Mouse (Mus musculus): ENCODE results near the gene Gm9903. TPM values are rescaled to one million over a fixed set of nuclear protein-coding genes. Genes with fewer than 3 reads are reported as not detected.

The Gm9903 gene
- total and polyA plus RNA-seq, 2 experiments: 0.06 to 0.09 TPM

GRCm38 (mm10) chr5:33593620-33594019 lies 36.1 kb upstream of the Gm9903 start:
- Histone ChIP-seq H3K27ac (replicated peaks; ENCODE audit: insufficient read depth, low read depth, low read length) (no peak overlapping the region), H3K9ac (ENCODE audit: low read depth, low read length) (no peak overlapping the region), H3K36me3 (ENCODE audit: control insufficient read depth, insufficient read depth, low read length) (no peaks in the 10 kb centered on the region), H3K79me2 (ENCODE audit: control insufficient read depth, insufficient read depth, low read length) (no peaks in the 10 kb centered on the region), H3K4me3 (ENCODE audit: insufficient read depth, low read depth, low read length) (no peak overlapping the region), H3K4me1 (ENCODE audit: control insufficient read depth, insufficient read depth, low read length) (no peaks in the 10 kb centered on the region), H3K27me3 (ENCODE audit: control insufficient read depth, insufficient read depth, low read length) (no peaks in the 10 kb centered on the region)
- DNase-seq (ENCODE audit: extremely low read depth, low read depth, low spot score): no peak
- WGBS: 53% methylated on average over 2 of the region's 2 CpGs
- TF ChIP-seq POLR2A (IDR thresholded peaks at IDR 0.05; ENCODE audit: extremely low read depth, insufficient read depth, low read length): no peak
- peak; percentile 54 for TF ChIP-seq CTCF (IDR thresholded peaks at IDR 0.05; ENCODE audit: low read depth, low read length)

DNA sequence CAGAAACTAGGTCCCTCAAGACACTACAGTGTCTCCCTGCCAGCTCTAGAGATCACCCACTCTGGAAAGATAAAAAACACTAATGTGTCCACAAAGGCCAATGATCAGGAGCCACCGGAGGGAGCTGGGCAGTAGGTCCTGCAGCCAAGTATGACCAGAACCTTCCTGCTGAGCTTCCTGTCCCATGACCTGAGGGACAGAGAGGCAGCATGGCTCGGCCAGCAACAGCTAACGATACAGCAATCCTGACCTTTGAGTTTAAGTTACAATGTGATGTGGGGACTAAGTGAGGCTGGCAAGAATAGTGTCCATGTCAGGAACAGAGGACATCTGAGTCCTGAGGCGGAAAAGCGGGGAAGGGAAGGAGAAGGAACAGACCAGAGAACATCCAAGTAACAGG lies 24.4 kb upstream of the Gm9903 start:
- WGBS: 34% methylated on average over 5 of the region's 5 CpGs
- Histone ChIP-seq H3K4me1 (ENCODE audit: control insufficient read depth, insufficient read depth, low read length) (peaks cover 3% of the 10 kb centered on the region; the same call in 1 of the 2 replicates), H3K27ac (replicated peaks; ENCODE audit: insufficient read depth, low read depth, low read length) (no peak overlapping the region), H3K4me3 (ENCODE audit: insufficient read depth, low read depth, low read length) (no peak overlapping the region), H3K36me3 (ENCODE audit: control insufficient read depth, insufficient read depth, low read length) (peaks cover 16% of the 10 kb centered on the region; the same call in 1 of the 2 replicates), H3K9ac (ENCODE audit: low read depth, low read length) (no peak overlapping the region), H3K27me3 (ENCODE audit: control insufficient read depth, insufficient read depth, low read length) (no peaks in the 10 kb centered on the region), H3K79me2 (ENCODE audit: control insufficient read depth, insufficient read depth, low read length) (no peaks in the 10 kb centered on the region)
- TF ChIP-seq CTCF (IDR thresholded peaks at IDR 0.05; ENCODE audit: low read depth, low read length): no peak
- TF ChIP-seq POLR2A (IDR thresholded peaks at IDR 0.05; ENCODE audit: extremely low read depth, insufficient read depth, low read length): no peak
- peak; percentile 79 for DNase-seq (ENCODE audit: extremely low read depth, low read depth, low spot score)

DNA sequence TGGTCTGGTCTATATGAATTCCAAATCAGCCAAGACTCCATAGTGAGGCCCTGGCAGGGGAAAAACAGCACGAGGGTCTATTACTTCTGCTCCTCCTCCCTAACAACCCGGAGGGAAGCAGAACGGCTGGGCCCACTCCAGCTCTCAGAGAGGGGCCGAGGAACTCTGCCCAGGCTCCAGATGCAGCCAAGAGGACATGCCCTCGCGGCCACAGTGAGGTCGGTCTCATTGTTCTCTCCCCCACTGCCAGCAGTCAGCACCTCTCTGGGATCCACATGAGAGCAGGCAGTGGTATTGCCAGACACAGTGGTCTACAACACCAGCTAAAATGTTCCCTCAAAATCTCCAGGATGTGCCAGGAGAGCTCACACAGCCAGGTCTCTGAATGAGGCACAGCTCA lies 23.1 kb upstream of the Gm9903 start:
- 68% methylated on average over 7 of the region's 7 CpGs for WGBS
- DNase-seq (ENCODE audit: extremely low read depth, low read depth, low spot score): no peak
- H3K36me3 ChIP-seq (ENCODE audit: control insufficient read depth, insufficient read depth, low read length): peaks cover 15% of the 10 kb centered on the region; the same call in 1 of the 2 replicates

GRCm38 (mm10) chr5:33607434-33607833 lies 22.3 kb upstream of the Gm9903 start:
- Histone ChIP-seq H3K4me1 (ENCODE audit: control insufficient read depth, insufficient read depth, low read length) (peaks cover 3% of the 10 kb centered on the region; the same call in 1 of the 2 replicates), H3K9ac (ENCODE audit: low read depth, low read length) (no peak overlapping the region), H3K27me3 (ENCODE audit: control insufficient read depth, insufficient read depth, low read length) (no peaks in the 10 kb centered on the region), H3K79me2 (ENCODE audit: control insufficient read depth, insufficient read depth, low read length) (no peaks in the 10 kb centered on the region), H3K4me3 (ENCODE audit: insufficient read depth, low read depth, low read length) (no peak overlapping the region), H3K27ac (replicated peaks; ENCODE audit: insufficient read depth, low read depth, low read length) (no peak overlapping the region), H3K36me3 (ENCODE audit: control insufficient read depth, insufficient read depth, low read length) (peaks cover 16% of the 10 kb centered on the region; the same call in 1 of the 2 replicates)
- WGBS: 97% methylated on average over 15 of the region's 15 CpGs
- no peak for DNase-seq (ENCODE audit: extremely low read depth, low read depth, low spot score)
- TF ChIP-seq POLR2A (IDR thresholded peaks at IDR 0.05; ENCODE audit: extremely low read depth, insufficient read depth, low read length): no peak
- no peak for TF ChIP-seq CTCF (IDR thresholded peaks at IDR 0.05; ENCODE audit: low read depth, low read length)

More for the DNA sequence above, 23.1 kb upstream of the Gm9903 start:
- no peak overlapping the region for H3K27ac ChIP-seq (replicated peaks; ENCODE audit: insufficient read depth, low read depth, low read length)
- no peaks in the 10 kb centered on the region for H3K79me2 ChIP-seq (ENCODE audit: control insufficient read depth, insufficient read depth, low read length)
- peaks cover 3% of the 10 kb centered on the region; the same call in 1 of the 2 replicates for H3K4me1 ChIP-seq (ENCODE audit: control insufficient read depth, insufficient read depth, low read length)
- H3K4me3 ChIP-seq (ENCODE audit: insufficient read depth, low read depth, low read length): no peak overlapping the region
- no peak overlapping the region for H3K9ac ChIP-seq (ENCODE audit: low read depth, low read length)
- H3K27me3 ChIP-seq (ENCODE audit: control insufficient read depth, insufficient read depth, low read length): no peaks in the 10 kb centered on the region
- TF ChIP-seq CTCF (IDR thresholded peaks at IDR 0.05; ENCODE audit: low read depth, low read length) (no peak), POLR2A (IDR thresholded peaks at IDR 0.05; ENCODE audit: extremely low read depth, insufficient read depth, low read length) (no peak)

DNA sequence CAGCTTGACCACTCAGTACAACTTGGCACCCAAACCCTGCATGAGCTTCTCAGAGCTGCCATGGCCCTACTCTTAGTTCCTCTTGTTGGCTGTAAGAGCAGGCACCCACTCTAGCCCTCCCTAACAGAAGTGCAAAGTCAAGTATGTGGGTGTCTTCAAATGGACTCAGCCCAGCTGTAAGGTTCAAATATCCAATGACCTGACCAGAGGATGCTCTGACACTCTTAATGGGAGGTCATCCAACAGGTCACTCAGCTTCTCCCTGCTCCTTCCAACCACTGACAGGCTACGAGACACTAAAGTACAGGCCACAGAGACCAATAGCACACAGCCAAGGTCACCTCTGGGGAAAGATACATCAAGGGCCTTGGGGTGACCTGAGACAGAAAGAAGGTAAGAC lies 20.5 kb upstream of the Gm9903 start:
- H3K36me3 ChIP-seq (ENCODE audit: control insufficient read depth, insufficient read depth, low read length): peaks cover 21% of the 10 kb centered on the region
- no peaks in the 10 kb centered on the region for H3K27me3 ChIP-seq (ENCODE audit: control insufficient read depth, insufficient read depth, low read length)
- H3K27ac ChIP-seq (replicated peaks; ENCODE audit: insufficient read depth, low read depth, low read length): no peak overlapping the region
- H3K4me1 ChIP-seq (ENCODE audit: control insufficient read depth, insufficient read depth, low read length): peaks cover 3% of the 10 kb centered on the region; the same call in 1 of the 2 replicates
- DNase-seq (ENCODE audit: extremely low read depth, low read depth, low spot score): peak; percentile 63
- 16% methylated on average over 1 of the region's 1 CpGs for WGBS
- no peak overlapping the region for H3K9ac ChIP-seq (ENCODE audit: low read depth, low read length)
- TF ChIP-seq POLR2A (IDR thresholded peaks at IDR 0.05; ENCODE audit: extremely low read depth, insufficient read depth, low read length): no peak
- TF ChIP-seq CTCF (IDR thresholded peaks at IDR 0.05; ENCODE audit: low read depth, low read length): no peak
- peaks cover under 1% of the 10 kb centered on the region; the same call in 1 of the 2 replicates for H3K79me2 ChIP-seq (ENCODE audit: control insufficient read depth, insufficient read depth, low read length)
- H3K4me3 ChIP-seq (ENCODE audit: insufficient read depth, low read depth, low read length): no peak overlapping the region

- Histone ChIP-seq H3K4me3 (ENCODE audit: insufficient read depth, low read depth, low read length) (no peak overlapping the region), H3K9ac (ENCODE audit: low read depth, low read length) (no peak overlapping the region), H3K79me2 (ENCODE audit: control insufficient read depth, insufficient read depth, low read length) (peaks cover 8% of the 10 kb centered on the region; the same call in 1 of the 2 replicates), H3K27ac (replicated peaks; ENCODE audit: insufficient read depth, low read depth, low read length) (no peak overlapping the region), H3K4me1 (ENCODE audit: control insufficient read depth, insufficient read depth, low read length) (peaks cover 2% of the 10 kb centered on the region; the same call in 1 of the 2 replicates), H3K27me3 (ENCODE audit: control insufficient read depth, insufficient read depth, low read length) (no peaks in the 10 kb centered on the region), H3K36me3 (ENCODE audit: control insufficient read depth, insufficient read depth, low read length) (peaks cover 25% of the 10 kb centered on the region)
- DNase-seq (ENCODE audit: extremely low read depth, low read depth, low spot score): no peak
- TF ChIP-seq POLR2A (IDR thresholded peaks at IDR 0.05; ENCODE audit: extremely low read depth, insufficient read depth, low read length) (no peak), CTCF (IDR thresholded peaks at IDR 0.05; ENCODE audit: low read depth, low read length) (no peak)
- 82% methylated on average over 1 of the region's 1 CpGs for WGBS
Observed at GRCm38 (mm10) chr5:33611795-33612194, 17.9 kb upstream of the Gm9903 start.
